ENCODE assay signal across 8 mouse cellular contexts in the genomic region with DNA sequence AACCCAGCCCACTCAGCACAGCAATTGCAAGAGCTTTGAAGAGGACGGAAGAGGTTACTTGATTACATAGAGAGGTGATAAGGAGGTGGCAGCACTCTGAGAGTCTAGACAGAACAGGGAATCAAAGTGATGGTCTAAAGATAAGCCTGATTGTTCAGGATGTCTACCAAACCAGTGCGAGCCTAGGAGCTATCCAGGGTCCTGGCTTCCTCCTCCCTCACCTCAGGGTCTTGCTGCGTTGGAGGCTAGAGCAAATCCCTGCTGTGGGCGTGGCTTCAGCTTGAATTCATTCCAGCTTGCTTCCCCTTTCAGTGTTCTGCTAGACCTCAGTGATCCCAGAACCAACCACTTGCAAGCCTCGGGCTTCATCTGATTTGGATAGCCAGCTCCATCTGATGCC.
DNase-seq lines count a peak whose midpoint lies in the region; ATAC-seq and TF ChIP-seq lines count a peak whose summit lies in the region.

No protein-coding gene starts in this region.

- ATAC-seq in forebrain, embryonic 14.5 days, result no peak
- no peak for ATAC-seq in forebrain, embryonic 12.5 days (ENCODE audit: low FRiP score)
- peak; percentile 77 to 85 for ATAC-seq in hematopoietic stem cell, adult 5-6 weeks (replicated peaks in 1 of 2; ENCODE audit: insufficient read depth in 1 of 2, low FRiP score in 2 of 2, low TSS enrichment in 1 of 2, low read depth in 1 of 2, poor library complexity in 2 of 2, severe bottlenecking in 2 of 2)
- no peak for ATAC-seq in monocyte, adult 5-6 weeks (replicated peaks; ENCODE audit: insufficient number of reproducible peaks, low FRiP score, low TSS enrichment, poor library complexity, severe bottlenecking)

- no peaks in the 10 kb centered on the region for H3K27me3 ChIP-seq in forebrain, embryonic 14.5 days (replicated peaks; ENCODE audit: control insufficient read depth, insufficient read depth, low read length)
- 0 out of 2 replicates have a peak, but pooled peaks cover 3% of the 10 kb centered on the region for H3K27me3 ChIP-seq in forebrain, embryonic 12.5 days
- no peaks in the 10 kb centered on the region for H3K27me3 ChIP-seq in myocyte (ENCODE audit: control insufficient read depth, insufficient read depth, insufficient read length)

- no peak overlapping the region for H3K27ac ChIP-seq in forebrain, embryonic 14.5 days (ENCODE audit: low read depth, low read length)
- H3K27ac ChIP-seq in forebrain, embryonic 12.5 days, result no peak overlapping the region

- no peak overlapping the region for H3K4me3 ChIP-seq in forebrain, embryonic 14.5 days (ENCODE audit: low read depth, low read length)
- no peak overlapping the region for H3K4me3 ChIP-seq in forebrain, embryonic 12.5 days (replicated peaks)
- no peak overlapping the region for H3K4me3 ChIP-seq in myocyte

- TF ChIP-seq POLR2A in myocyte (IDR thresholded peaks at IDR 0.05; ENCODE audit: insufficient read length, low read depth), result no peak

- H3K79me2 ChIP-seq in myocyte (ENCODE audit: control insufficient read depth, insufficient read depth), result no peaks in the 10 kb centered on the region

- no peak overlapping the region for H3ac ChIP-seq in myocyte (ENCODE audit: control insufficient read depth, insufficient read length)

- peak; percentile 57 for DNase-seq in forebrain, embryonic 14.5 days (ENCODE audit: low spot score)
- DNase-seq in ovary, postnatal 10 days (ENCODE audit: low spot score), result peak; percentile 5
- DNase-seq in ovary, adult 18-20 months (ENCODE audit: low spot score), result no peak
- DNase-seq in urinary bladder, postnatal 25 days (ENCODE audit: low spot score), result no peak

- H3K9me3 ChIP-seq in forebrain, embryonic 14.5 days (replicated peaks; ENCODE audit: control insufficient read depth, low read length), result no peaks in the 10 kb centered on the region
- no peaks in the 10 kb centered on the region for H3K9me3 ChIP-seq in forebrain, embryonic 12.5 days

- 5% methylated on average over 5 of the region's 5 CpGs for WGBS in forebrain, embryonic 14.5 days
- 3% methylated on average over 5 of the region's 5 CpGs for WGBS in forebrain, embryonic 12.5 days

- no peaks in the 10 kb centered on the region for H3K4me1 ChIP-seq in forebrain, embryonic 14.5 days (ENCODE audit: control insufficient read depth, insufficient read depth, low read length)
- H3K4me1 ChIP-seq in forebrain, embryonic 12.5 days, result peaks cover 10% of the 10 kb centered on the region; the same call in 1 of the 2 replicates

- no peak overlapping the region for H3K9ac ChIP-seq in forebrain, embryonic 14.5 days (ENCODE audit: low read length)
- no peak overlapping the region for H3K9ac ChIP-seq in forebrain, embryonic 12.5 days

- H3K4me2 ChIP-seq in forebrain, embryonic 14.5 days (ENCODE audit: low read length), result no peak overlapping the region
- H3K4me2 ChIP-seq in forebrain, embryonic 12.5 days, result no peak overlapping the region
- no peak overlapping the region for H3K4me2 ChIP-seq in myocyte (ENCODE audit: low read depth)

- no peaks in the 10 kb centered on the region for H3K36me3 ChIP-seq in forebrain, embryonic 14.5 days (ENCODE audit: control insufficient read depth, insufficient read depth, low read length)
- H3K36me3 ChIP-seq in forebrain, embryonic 12.5 days (replicated peaks), result no peaks in the 10 kb centered on the region
- no peaks in the 10 kb centered on the region for H3K36me3 ChIP-seq in myocyte (ENCODE audit: control insufficient read depth, insufficient read depth)

TF ChIP-seq in myocyte, 11 proteins besides CTCF, POLR2A, EP300 and RAD21:
- no peak for TF ChIP-seq TCF3 (IDR thresholded peaks at IDR 0.05; ENCODE audit: insufficient read length, low read depth)
- TF ChIP-seq REST (IDR thresholded peaks at IDR 0.05; ENCODE audit: insufficient read depth, insufficient read length), result peak; percentile 84
TF ChIP-seq in myocyte: peak in this region for 1.

Comparison
In these comparisons a context has a peak if more than half of its experiments do, and no peak if none do; other contexts are left out.
1. DNase-seq: peak in forebrain, embryonic 14.5 days (single experiment) and ovary, postnatal 10 days (single experiment); none in ovary, adult 18-20 months (single experiment) and urinary bladder, postnatal 25 days (single experiment).
2. ATAC-seq: peak in hematopoietic stem cell, adult 5-6 weeks (2 of 2); none in forebrain, embryonic 14.5 days (single experiment), forebrain, embryonic 12.5 days (single experiment) and monocyte, adult 5-6 weeks (single experiment).